Mouse (Mus musculus) megakaryocyte, embryonic 14.5 days (primary cell): ENCODE measurements around the gene Rpl23. TPM values are rescaled to one million over a fixed set of nuclear protein-coding genes. Genes with fewer than 3 reads are reported as not detected.

Experiments used
- H3K27me3 ChIP-seq: replicated peaks from 2 replicates; pipeline ENCODE3; 2012; ENCODE audit warnings: inconsistent platforms
- H3K36me3 ChIP-seq: replicated peaks from 2 replicates; pipeline ENCODE3; 2012; ENCODE audit warnings: low read length, inconsistent platforms, mixed read lengths
- H3K4me1 ChIP-seq: 2 replicates; pipeline ENCODE4 v1.6.1; 2012; ENCODE audit warnings: inconsistent platforms
- H3K4me3 ChIP-seq: replicated peaks from 2 replicates; pipeline ENCODE3; 2012; ENCODE audit warnings: moderate library complexity, mild to moderate bottlenecking, inconsistent platforms
- H3K9me3 ChIP-seq: 2 replicates; pipeline ENCODE4 v1.6.1; 2012; ENCODE audit warnings: inconsistent platforms
- FLI1 ChIP-seq: IDR thresholded peaks from 2 replicates; pipeline ENCODE4 v1.6.1; 2012; ENCODE audit warnings: low read length, inconsistent platforms, mixed read lengths
- GATA1 ChIP-seq: IDR thresholded peaks from 3 replicates; pipeline ENCODE4 v1.6.1; 2012; ENCODE audit warnings: mixed read lengths, low read length, inconsistent platforms, borderline replicate concordance
- polyA plus RNA-seq: library from polyadenylated mRNA; stranded (reverse); fragments of >175 nt; gene quantifications from 2 replicates; pipeline ENCODE4 v1.2.3, GENCODE M21; 2012; ENCODE audit warnings: low replicate concordance; ENCODE audit not compliant: insufficient read depth

Rpl23 gene
- polyA plus RNA-seq, 1 experiment, result 294 TPM

- Histone ChIP-seq H3K27me3 (no peaks in the 10 kb centered on the region), H3K9me3 (no peaks in the 10 kb centered on the region), H3K4me3 (no peak overlapping the region), H3K36me3 (peaks cover 99% of the 10 kb centered on the region), H3K4me1 (peaks cover 92% of the 10 kb centered on the region)
- TF ChIP-seq GATA1, result no peak
- no peak for TF ChIP-seq FLI1
These were observed 33.5 kb upstream of the Rpl23 start for GRCm38 (mm10) chr11:97815736-97816135.

DNA sequence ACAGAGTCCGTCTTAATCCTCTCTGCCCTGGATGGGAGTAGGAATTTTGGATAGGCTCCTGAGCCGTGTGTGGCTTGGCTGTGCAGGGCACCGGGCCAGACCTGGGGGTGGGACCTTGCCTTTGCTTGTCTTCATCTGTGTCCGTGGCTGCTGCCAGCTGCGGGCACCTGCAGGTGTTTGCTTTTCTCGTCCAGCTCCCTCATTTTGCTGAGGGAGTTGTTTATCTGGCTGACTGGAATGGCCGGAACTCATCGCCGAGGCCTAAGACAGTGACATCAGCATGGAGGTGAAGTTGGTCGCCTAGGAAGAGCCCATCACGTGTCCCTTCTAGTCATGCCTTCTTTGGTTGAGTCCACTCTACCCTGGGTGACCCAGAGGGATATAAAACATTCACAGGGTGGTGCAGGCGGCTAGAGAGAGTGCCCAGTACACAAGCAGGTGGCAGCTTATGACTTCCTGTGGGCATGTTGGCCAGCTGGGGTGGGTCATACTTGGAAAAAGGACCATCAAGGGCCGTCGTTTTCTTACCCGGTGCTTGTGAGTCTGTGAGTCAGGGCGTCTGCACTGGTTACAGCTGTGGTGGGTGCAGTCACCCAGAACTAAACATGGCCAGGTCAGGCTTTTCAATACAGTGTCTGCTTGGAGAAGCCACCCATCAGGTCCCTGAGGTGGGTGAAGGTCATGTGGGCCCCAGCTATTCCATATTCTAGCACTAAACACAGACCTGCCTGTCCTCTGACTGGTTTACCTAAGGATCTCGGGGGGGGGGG, 31.7 kb upstream of the Rpl23 start:
- H3K36me3 ChIP-seq, result peaks cover 100% of the 10 kb centered on the region

GRCm38 (mm10) chr11:97813085-97813484, 30.8 kb upstream of the Rpl23 start:
- H3K9me3 ChIP-seq, result no peaks in the 10 kb centered on the region
- no peak for TF ChIP-seq GATA1
- TF ChIP-seq FLI1, result no peak
- peaks cover 91% of the 10 kb centered on the region for H3K4me1 ChIP-seq
- H3K27me3 ChIP-seq, result no peaks in the 10 kb centered on the region
- peaks cover 100% of the 10 kb centered on the region for H3K36me3 ChIP-seq
- H3K4me3 ChIP-seq, result no peak overlapping the region

More for the DNA sequence above, 31.7 kb upstream of the Rpl23 start:
- peaks cover 91% of the 10 kb centered on the region for H3K4me1 ChIP-seq
- H3K9me3 ChIP-seq, result no peaks in the 10 kb centered on the region
- TF ChIP-seq GATA1 (no peak), FLI1 (no peak)
- H3K4me3 ChIP-seq, result no peak overlapping the region
- H3K27me3 ChIP-seq, result no peaks in the 10 kb centered on the region

DNA sequence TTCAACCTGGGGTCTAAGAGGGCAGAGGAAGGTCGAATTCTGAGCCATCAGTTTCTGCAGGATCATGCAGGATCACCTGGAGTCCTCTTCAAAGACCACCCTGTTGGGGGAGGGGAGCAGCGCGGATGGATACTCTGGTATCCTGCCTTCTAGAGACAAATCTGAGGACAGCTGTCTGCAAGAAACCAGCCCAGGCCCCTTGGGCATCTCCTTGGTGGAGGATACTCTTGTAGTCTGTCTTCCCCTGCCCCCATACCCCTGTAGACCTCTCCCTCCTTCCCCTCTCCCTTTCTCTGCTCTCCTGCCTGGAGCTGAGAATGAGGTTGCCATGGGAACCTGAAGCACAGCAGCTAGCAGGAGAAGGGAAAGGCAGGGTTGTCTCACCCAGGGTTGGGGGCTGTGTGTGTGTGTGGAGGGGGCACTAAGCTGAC, 30.3 kb upstream of the Rpl23 start:
- H3K4me3 ChIP-seq, result no peak overlapping the region
- TF ChIP-seq GATA1 (no peak), FLI1 (no peak)
- peaks cover 100% of the 10 kb centered on the region for H3K36me3 ChIP-seq
- no peaks in the 10 kb centered on the region for H3K9me3 ChIP-seq
- H3K4me1 ChIP-seq, result peaks cover 91% of the 10 kb centered on the region
- no peaks in the 10 kb centered on the region for H3K27me3 ChIP-seq

DNA sequence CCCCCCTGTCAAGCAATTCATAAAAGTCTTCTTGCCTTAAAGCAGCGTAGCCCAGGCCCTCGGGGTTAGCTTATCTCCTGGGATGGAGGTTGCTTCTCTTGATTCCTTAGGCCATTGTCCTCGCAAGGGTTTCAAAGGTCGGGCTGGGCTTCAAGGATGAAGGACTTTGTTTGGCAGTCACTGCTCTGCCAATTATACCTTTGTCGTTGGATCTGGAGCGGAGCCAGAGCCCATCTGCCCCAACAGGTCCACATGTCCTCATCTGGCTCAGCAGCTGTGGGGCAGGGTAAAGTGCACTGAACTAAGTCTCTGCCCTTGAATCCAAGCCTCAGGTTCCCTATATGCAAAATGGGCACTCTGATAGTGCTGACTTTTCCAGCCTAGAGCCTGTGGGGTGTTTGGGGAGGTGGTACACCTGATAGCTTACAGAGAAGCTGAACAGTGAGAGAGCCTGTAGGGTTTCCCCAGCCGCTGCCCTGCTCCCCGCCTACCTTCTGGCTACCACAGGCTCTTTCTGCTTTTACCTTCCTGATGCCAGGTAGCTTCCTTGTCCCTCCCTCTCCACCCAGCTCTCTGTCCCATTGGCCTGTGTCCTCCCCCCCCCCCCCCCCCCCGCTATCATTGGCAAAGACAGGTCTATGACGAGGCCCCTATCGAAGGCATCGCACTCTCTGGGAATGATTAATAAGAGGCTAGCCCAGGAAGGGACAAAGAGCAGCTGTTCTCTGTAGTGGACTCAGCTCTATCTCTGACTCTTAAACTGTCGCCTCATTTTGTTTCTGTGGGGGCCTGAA, 29.5 kb upstream of the Rpl23 start:
- Histone ChIP-seq H3K4me3 (no peak overlapping the region), H3K36me3 (peaks cover 100% of the 10 kb centered on the region), H3K27me3 (no peaks in the 10 kb centered on the region), H3K4me1 (peaks cover 90% of the 10 kb centered on the region), H3K9me3 (no peaks in the 10 kb centered on the region)
- TF ChIP-seq FLI1, result no peak
- no peak for TF ChIP-seq GATA1

DNA sequence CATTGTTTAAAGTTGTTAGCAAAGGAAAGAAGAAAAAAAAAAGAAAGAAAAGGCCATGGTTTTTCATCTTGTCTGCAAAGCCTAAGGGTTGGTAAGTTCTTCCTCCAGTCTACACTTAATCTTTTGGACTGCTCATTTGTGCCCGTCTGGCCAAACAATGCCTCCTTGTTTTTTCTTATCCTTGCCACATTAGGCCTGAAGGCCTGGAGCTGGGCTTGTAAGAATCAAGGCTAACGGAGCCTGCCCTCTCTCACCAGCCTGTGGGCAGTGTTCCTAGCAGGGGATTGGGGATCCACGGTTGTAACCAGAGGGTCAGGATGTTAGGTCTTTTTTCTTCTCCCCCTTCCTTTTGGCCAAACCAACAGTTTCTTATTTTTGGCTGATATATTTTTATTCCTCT, 28.7 kb upstream of the Rpl23 start:
- Histone ChIP-seq H3K4me1 (peaks cover 91% of the 10 kb centered on the region), H3K27me3 (no peaks in the 10 kb centered on the region), H3K4me3 (no peak overlapping the region), H3K9me3 (no peaks in the 10 kb centered on the region), H3K36me3 (peaks cover 100% of the 10 kb centered on the region)
- TF ChIP-seq FLI1, result no peak
- no peak for TF ChIP-seq GATA1

DNA sequence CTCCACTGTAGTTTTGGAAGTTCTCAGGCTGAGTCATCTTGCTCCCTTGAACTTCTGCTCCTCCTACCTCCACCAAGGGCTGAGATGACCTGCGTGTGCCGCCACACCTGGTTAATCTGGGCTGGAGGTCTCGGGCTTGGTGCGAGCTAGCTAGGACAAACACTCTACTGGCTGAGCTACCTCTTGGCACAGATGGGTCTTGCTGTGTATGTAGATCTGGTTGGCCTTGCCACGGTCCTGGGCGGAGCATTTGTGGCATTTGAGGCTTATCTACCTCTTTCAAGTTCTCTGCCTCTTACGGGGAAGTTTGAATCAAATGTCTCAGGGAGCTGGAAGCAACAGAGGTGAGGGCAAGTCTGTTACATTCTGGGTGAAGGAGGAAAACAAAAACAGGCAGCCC, 28.1 kb upstream of the Rpl23 start:
- no peak overlapping the region for H3K4me3 ChIP-seq
- H3K4me1 ChIP-seq, result peaks cover 91% of the 10 kb centered on the region
- H3K36me3 ChIP-seq, result peaks cover 100% of the 10 kb centered on the region
- no peaks in the 10 kb centered on the region for H3K27me3 ChIP-seq
- no peaks in the 10 kb centered on the region for H3K9me3 ChIP-seq
- TF ChIP-seq GATA1 (no peak), FLI1 (no peak)

DNA sequence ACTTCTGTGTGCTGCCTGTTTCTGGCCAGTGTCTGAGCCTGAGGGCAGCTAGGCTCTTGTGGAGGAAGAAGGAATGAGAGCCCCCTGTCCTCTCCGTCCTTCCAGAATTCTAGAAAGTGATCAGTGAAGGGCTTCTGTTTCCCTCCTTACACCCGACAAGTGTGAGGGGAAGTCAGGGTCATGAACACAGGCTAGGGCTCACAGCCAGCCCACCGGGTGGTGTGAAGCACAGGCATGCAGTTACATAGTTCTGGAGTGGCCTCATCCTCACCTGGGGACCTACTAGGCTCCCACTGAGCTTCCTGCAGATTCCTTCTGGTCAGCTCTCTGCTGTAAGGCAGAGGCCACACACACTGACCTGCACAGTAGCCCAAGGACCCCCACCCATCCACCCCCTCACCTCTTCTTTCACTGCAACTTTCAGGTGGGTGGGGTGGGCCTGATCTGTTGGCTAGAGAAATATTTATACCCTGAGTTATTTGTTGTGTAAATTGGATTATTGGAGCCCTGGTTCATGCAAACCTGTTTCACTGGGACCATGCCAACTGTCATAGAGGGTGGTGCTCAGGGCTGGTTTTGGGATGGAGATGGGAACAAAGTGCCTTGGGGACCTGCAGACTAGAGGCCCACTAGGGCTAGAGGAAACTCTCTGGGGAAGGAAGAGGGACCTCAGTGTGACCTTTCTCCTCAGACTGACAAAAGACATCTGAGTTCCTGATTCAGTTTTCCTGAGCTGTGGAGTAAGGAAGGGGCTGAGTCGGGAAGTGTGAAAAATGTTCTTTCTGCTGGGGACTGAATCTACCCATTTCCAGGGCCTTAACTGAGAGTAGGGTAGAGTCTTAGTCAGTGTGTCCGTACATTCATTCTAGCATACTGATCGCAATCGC, 27.2 kb upstream of the Rpl23 start:
- no peak overlapping the region for H3K4me3 ChIP-seq
- no peaks in the 10 kb centered on the region for H3K27me3 ChIP-seq
- H3K36me3 ChIP-seq, result peaks cover 98% of the 10 kb centered on the region
- H3K9me3 ChIP-seq, result no peaks in the 10 kb centered on the region
- TF ChIP-seq FLI1, result no peak
- no peak for TF ChIP-seq GATA1
- peaks cover 91% of the 10 kb centered on the region for H3K4me1 ChIP-seq

DNA sequence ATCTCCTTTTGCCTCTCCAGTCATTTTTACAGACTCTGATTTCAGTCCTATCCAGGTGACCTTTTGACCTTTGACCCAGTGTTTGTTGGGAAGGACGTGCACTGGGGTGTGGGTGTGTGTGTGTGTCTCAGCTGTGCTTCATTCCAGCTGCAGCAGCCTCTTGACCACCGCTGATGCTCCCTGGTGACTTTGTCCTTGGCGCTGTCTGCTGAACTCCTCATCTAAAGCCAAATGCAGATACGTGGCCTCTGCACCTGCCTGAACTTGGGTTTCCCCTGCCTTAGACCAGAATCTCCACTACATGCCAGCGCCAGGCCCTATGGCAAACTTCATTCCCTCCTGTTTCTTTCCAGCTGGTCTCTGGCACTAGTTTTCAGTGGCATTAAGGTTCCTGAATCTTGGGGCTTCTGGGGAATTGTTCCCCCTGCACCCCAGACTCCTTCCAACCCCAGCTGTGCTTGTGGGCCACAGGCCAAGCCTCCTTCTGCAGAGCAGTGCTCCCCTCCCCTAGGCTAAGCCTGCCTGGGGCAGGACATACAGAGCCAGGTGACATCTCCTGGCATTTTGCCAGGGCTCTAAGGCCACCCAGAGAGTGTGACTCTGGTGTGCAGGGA, 26.5 kb upstream of the Rpl23 start:
- Histone ChIP-seq H3K4me1 (peaks cover 91% of the 10 kb centered on the region), H3K4me3 (no peak overlapping the region), H3K9me3 (no peaks in the 10 kb centered on the region), H3K36me3 (peaks cover 98% of the 10 kb centered on the region), H3K27me3 (no peaks in the 10 kb centered on the region)
- no peak for TF ChIP-seq FLI1
- TF ChIP-seq GATA1, result no peak
